Mouse (Mus musculus): Measurements from ENCODE around the gene Sergef. TPM values are rescaled to one million over a fixed set of nuclear protein-coding genes. Genes with fewer than 3 reads are reported as not detected.

Sergef gene
- polyA plus RNA-seq, 1 experiment, result 9.9 TPM

GRCm38 (mm10) chr7:46551935-46552752 is 87.5 kb downstream of the Sergef start:
- Histone ChIP-seq H3K27ac (ENCODE audit: control insufficient read depth, insufficient read depth, low read length) (no peak overlapping the region), H3K36me3 (ENCODE audit: control insufficient read depth, insufficient read depth, low read length) (no peaks in the 10 kb centered on the region), H3K4me3 (ENCODE audit: control insufficient read depth, insufficient read depth, low read length) (no peak overlapping the region), H3K27me3 (ENCODE audit: control insufficient read depth, insufficient read depth, low read length) (no peaks in the 10 kb centered on the region), H3K4me1 (replicated peaks; ENCODE audit: control insufficient read depth, insufficient read depth, low read length) (no peaks in the 10 kb centered on the region)
- TF ChIP-seq CTCF (IDR thresholded peaks at IDR 0.05; ENCODE audit: borderline replicate concordance, control insufficient read depth, extremely low read depth, insufficient read depth, low read length, poor library complexity), result no peak
- WGBS, result 87% methylated on average over 20 of the region's 20 CpGs
- no peak for DNase-seq

- Histone ChIP-seq H3K4me3 (ENCODE audit: control insufficient read depth, insufficient read depth, low read length) (no peak overlapping the region), H3K36me3 (ENCODE audit: control insufficient read depth, insufficient read depth, low read length) (no peaks in the 10 kb centered on the region), H3K27ac (ENCODE audit: control insufficient read depth, insufficient read depth, low read length) (no peak overlapping the region), H3K4me1 (replicated peaks; ENCODE audit: control insufficient read depth, insufficient read depth, low read length) (no peaks in the 10 kb centered on the region), H3K27me3 (ENCODE audit: control insufficient read depth, insufficient read depth, low read length) (no peaks in the 10 kb centered on the region)
- TF ChIP-seq POLR2A (IDR thresholded peaks at IDR 0.05; ENCODE audit: control insufficient read depth, extremely low read depth, insufficient read depth, low read length, poor library complexity) (no peak), CTCF (IDR thresholded peaks at IDR 0.05; ENCODE audit: borderline replicate concordance, control insufficient read depth, extremely low read depth, insufficient read depth, low read length, poor library complexity) (no peak)
- WGBS, result 95% methylated on average over 7 of the region's 7 CpGs
- DNase-seq, result no peak
These were observed 88.4 kb downstream of the Sergef start for GRCm38 (mm10) chr7:46551173-46551572.

GRCm38 (mm10) chr7:46548124-46548523 is 91.5 kb downstream of the Sergef start:
- no peak for DNase-seq
- Histone ChIP-seq H3K36me3 (ENCODE audit: control insufficient read depth, insufficient read depth, low read length) (no peaks in the 10 kb centered on the region), H3K4me3 (ENCODE audit: control insufficient read depth, insufficient read depth, low read length) (no peak overlapping the region), H3K27me3 (ENCODE audit: control insufficient read depth, insufficient read depth, low read length) (no peaks in the 10 kb centered on the region), H3K27ac (ENCODE audit: control insufficient read depth, insufficient read depth, low read length) (no peak overlapping the region), H3K4me1 (replicated peaks; ENCODE audit: control insufficient read depth, insufficient read depth, low read length) (peaks cover 11% of the 10 kb centered on the region)
- TF ChIP-seq CTCF (IDR thresholded peaks at IDR 0.05; ENCODE audit: borderline replicate concordance, control insufficient read depth, extremely low read depth, insufficient read depth, low read length, poor library complexity) (no peak), POLR2A (IDR thresholded peaks at IDR 0.05; ENCODE audit: control insufficient read depth, extremely low read depth, insufficient read depth, low read length, poor library complexity) (no peak)
- WGBS, result 96% methylated on average over 3 of the region's 3 CpGs

GRCm38 (mm10) chr7:46547642-46548041 is 92.0 kb downstream of the Sergef start:
- TF ChIP-seq POLR2A (IDR thresholded peaks at IDR 0.05; ENCODE audit: control insufficient read depth, extremely low read depth, insufficient read depth, low read length, poor library complexity) (no peak), CTCF (IDR thresholded peaks at IDR 0.05; ENCODE audit: borderline replicate concordance, control insufficient read depth, extremely low read depth, insufficient read depth, low read length, poor library complexity) (no peak)
- H3K27me3 ChIP-seq (ENCODE audit: control insufficient read depth, insufficient read depth, low read length), result no peaks in the 10 kb centered on the region
- no peak overlapping the region for H3K4me3 ChIP-seq (ENCODE audit: control insufficient read depth, insufficient read depth, low read length)
- H3K4me1 ChIP-seq (replicated peaks; ENCODE audit: control insufficient read depth, insufficient read depth, low read length), result peaks cover 11% of the 10 kb centered on the region
- no peak overlapping the region for H3K27ac ChIP-seq (ENCODE audit: control insufficient read depth, insufficient read depth, low read length)
- no peaks in the 10 kb centered on the region for H3K36me3 ChIP-seq (ENCODE audit: control insufficient read depth, insufficient read depth, low read length)
- WGBS, result 94% methylated on average over 3 of the region's 3 CpGs
- no peak for DNase-seq

- Histone ChIP-seq H3K4me3 (ENCODE audit: control insufficient read depth, insufficient read depth, low read length) (no peak overlapping the region), H3K36me3 (ENCODE audit: control insufficient read depth, insufficient read depth, low read length) (no peaks in the 10 kb centered on the region), H3K27me3 (ENCODE audit: control insufficient read depth, insufficient read depth, low read length) (no peaks in the 10 kb centered on the region), H3K4me1 (replicated peaks; ENCODE audit: control insufficient read depth, insufficient read depth, low read length) (peaks cover 11% of the 10 kb centered on the region), H3K27ac (ENCODE audit: control insufficient read depth, insufficient read depth, low read length) (no peak overlapping the region)
- 8% methylated on average over 4 of the region's 4 CpGs for WGBS
- TF ChIP-seq POLR2A (IDR thresholded peaks at IDR 0.05; ENCODE audit: control insufficient read depth, extremely low read depth, insufficient read depth, low read length, poor library complexity), result no peak
- no peak for TF ChIP-seq CTCF (IDR thresholded peaks at IDR 0.05; ENCODE audit: borderline replicate concordance, control insufficient read depth, extremely low read depth, insufficient read depth, low read length, poor library complexity)
- DNase-seq, result no peak
These were observed 93.1 kb downstream of the Sergef start for GRCm38 (mm10) chr7:46546539-46546938.

- Histone ChIP-seq H3K27ac (ENCODE audit: control insufficient read depth, insufficient read depth, low read length) (no peak overlapping the region), H3K4me3 (ENCODE audit: control insufficient read depth, insufficient read depth, low read length) (no peak overlapping the region), H3K36me3 (ENCODE audit: control insufficient read depth, insufficient read depth, low read length) (no peaks in the 10 kb centered on the region), H3K4me1 (replicated peaks; ENCODE audit: control insufficient read depth, insufficient read depth, low read length) (peaks cover 11% of the 10 kb centered on the region), H3K27me3 (ENCODE audit: control insufficient read depth, insufficient read depth, low read length) (no peaks in the 10 kb centered on the region)
- 21% methylated on average over 12 of the region's 12 CpGs for WGBS
- no peak for TF ChIP-seq POLR2A (IDR thresholded peaks at IDR 0.05; ENCODE audit: control insufficient read depth, extremely low read depth, insufficient read depth, low read length, poor library complexity)
- no peak for TF ChIP-seq CTCF (IDR thresholded peaks at IDR 0.05; ENCODE audit: borderline replicate concordance, control insufficient read depth, extremely low read depth, insufficient read depth, low read length, poor library complexity)
- DNase-seq, result peak; percentile 31
These were observed 95.4 kb downstream of the Sergef start for GRCm38 (mm10) chr7:46544195-46544641.

Data from thymus, adult 2 months (tissue).